Comparison of ENCODE assay signal across 24 mouse cellular contexts in the genomic region with DNA sequence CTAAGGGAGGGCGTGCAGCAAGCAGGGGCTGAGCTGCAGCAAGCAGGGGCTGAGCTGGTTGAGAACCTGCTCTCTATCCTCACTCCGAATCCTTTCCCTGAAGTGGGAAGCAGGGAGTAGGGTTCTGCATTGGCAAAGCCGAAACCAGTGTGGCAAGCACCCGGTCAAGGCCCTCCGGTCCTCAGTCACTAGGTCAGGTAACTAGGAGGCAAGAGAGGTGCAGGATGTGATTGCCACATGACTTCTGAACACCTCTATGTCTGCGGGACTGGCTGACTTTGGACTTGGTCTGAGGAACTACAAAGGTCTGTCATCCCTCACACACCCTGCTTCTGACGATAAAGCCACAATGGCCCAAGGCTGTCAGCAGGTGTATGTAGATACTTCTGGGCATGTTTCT. TPM values are rescaled to one million over a fixed set of nuclear protein-coding genes. Genes with fewer than 3 reads are reported as not detected.
A peak's percentile ranks its signal among the peaks of the same experiment; 100 is the strongest.
DNase-seq lines count a peak whose midpoint lies in the region; ATAC-seq and TF ChIP-seq lines count a peak whose summit lies in the region.
"Had no signal": no experiment of that assay in that cellular context is flagged by ENCODE, and none has a peak within 500 bp of the region (broad histone marks: within the 10 kb centered on the region; RNA-seq: fewer than 3 reads in every experiment).

No protein-coding gene starts in this region.

- WGBS in kidney, postnatal 0 days = 90% methylated on average over 7 of the region's 7 CpGs
- WGBS in lung, embryonic 16.5 days = 78% methylated on average over 7 of the region's 7 CpGs
- 92% methylated on average over 7 of the region's 7 CpGs for WGBS in midbrain, postnatal 0 days
- 88% methylated on average over 7 of the region's 7 CpGs for WGBS in forebrain, embryonic 11.5 days

- no peak for TF ChIP-seq CTCF in kidney, postnatal 0 days (IDR thresholded peaks at IDR 0.05; ENCODE audit: low read depth)
- no peak for TF ChIP-seq CTCF in midbrain, postnatal 0 days (IDR thresholded peaks at IDR 0.05)

- H3K9me3 ChIP-seq in kidney, postnatal 0 days (replicated peaks; ENCODE audit: low read length) = no peaks in the 10 kb centered on the region
- H3K9me3 ChIP-seq in lung, embryonic 16.5 days (ENCODE audit: control insufficient read depth, low read length) = no peaks in the 10 kb centered on the region
- no peaks in the 10 kb centered on the region for H3K9me3 ChIP-seq in midbrain, postnatal 0 days (ENCODE audit: low read length)
- H3K9me3 ChIP-seq in forebrain, embryonic 11.5 days (ENCODE audit: control insufficient read depth, low read length) = no peaks in the 10 kb centered on the region
- H3K9me3 ChIP-seq: heart, embryonic 15.5 days; hindbrain, embryonic 10.5 days; limb, embryonic 10.5 days; midbrain, embryonic 15.5 days; neural tube, embryonic 15.5 days had no signal

- peak; percentile 3 for DNase-seq in adrenal gland, postnatal 14 days
- DNase-seq in adrenal gland, adult 18-20 months (ENCODE audit: low spot score in 2 of 2) = no peak
- no peak for DNase-seq in kidney, postnatal 0 days (ENCODE audit: low spot score)
- no peak for DNase-seq in kidney, adult 18-20 months
- DNase-seq in lung, postnatal 4 days = no peak
- no peak for DNase-seq in midbrain, postnatal 0 days (ENCODE audit: low spot score)
- no peak for DNase-seq in forebrain, embryonic 11.5 days (ENCODE audit: low spot score)
- DNase-seq: adrenal gland, postnatal 25 days; cerebellum, adult 11 months; cerebellum, postnatal 25 days; embryo, embryonic 11 days; gastrocnemius, postnatal 25 days; right cerebral cortex, postnatal 25 days; thymus, postnatal 25 days had no signal

- H3K4me1 ChIP-seq in kidney, postnatal 0 days (replicated peaks; ENCODE audit: insufficient read depth, low read length) = 0 out of 2 replicates have a peak, but pooled peaks cover 10% of the 10 kb centered on the region
- peaks cover 14% of the 10 kb centered on the region for H3K4me1 ChIP-seq in lung, embryonic 16.5 days (replicated peaks; ENCODE audit: control insufficient read depth, insufficient read depth, low read length)
- H3K4me1 ChIP-seq in midbrain, postnatal 0 days (ENCODE audit: insufficient read depth, low read length) = no peaks in the 10 kb centered on the region
- no peaks in the 10 kb centered on the region for H3K4me1 ChIP-seq in forebrain, embryonic 11.5 days (replicated peaks; ENCODE audit: control insufficient read depth, insufficient read depth, low read length)
- H3K4me1 ChIP-seq: limb, embryonic 10.5 days; midbrain, embryonic 15.5 days; neural tube, embryonic 15.5 days had no signal

- no peak for ATAC-seq in kidney, postnatal 0 days (replicated peaks; ENCODE audit: low FRiP score, low read depth)
- ATAC-seq in lung, embryonic 16.5 days (ENCODE audit: low read depth) = no peak
- ATAC-seq in midbrain, postnatal 0 days (ENCODE audit: low FRiP score) = no peak
- ATAC-seq in forebrain, embryonic 11.5 days (replicated peaks; ENCODE audit: low FRiP score) = no peak
- ATAC-seq: forebrain, embryonic 16.5 days; hindbrain, postnatal 0 days; midbrain, embryonic 15.5 days; Patski had no signal

- H3K36me3 ChIP-seq in kidney, postnatal 0 days (ENCODE audit: insufficient read depth, low read length) = no peaks in the 10 kb centered on the region
- H3K36me3 ChIP-seq in lung, embryonic 16.5 days (ENCODE audit: control insufficient read depth, insufficient read depth, low read length) = no peaks in the 10 kb centered on the region
- H3K36me3 ChIP-seq in midbrain, postnatal 0 days (ENCODE audit: insufficient read depth, low read length) = no peaks in the 10 kb centered on the region
- H3K36me3 ChIP-seq in forebrain, embryonic 11.5 days (ENCODE audit: control insufficient read depth, insufficient read depth, low read length) = no peaks in the 10 kb centered on the region
- H3K36me3 ChIP-seq: heart, embryonic 15.5 days; hindbrain, embryonic 10.5 days; limb, embryonic 10.5 days; midbrain, embryonic 15.5 days; neural tube, embryonic 15.5 days had no signal

- no peak overlapping the region for H3K4me3 ChIP-seq in kidney, postnatal 0 days (replicated peaks; ENCODE audit: low read depth, low read length)
- H3K4me3 ChIP-seq in lung, embryonic 16.5 days (ENCODE audit: low read length) = no peak overlapping the region
- H3K4me3 ChIP-seq in midbrain, postnatal 0 days (ENCODE audit: low read depth, low read length) = no peak overlapping the region
- H3K4me3 ChIP-seq in forebrain, embryonic 11.5 days (ENCODE audit: low read depth, low read length) = no peak overlapping the region
- H3K4me3 ChIP-seq: heart, embryonic 15.5 days; hindbrain, embryonic 10.5 days; limb, embryonic 10.5 days; megakaryocyte, embryonic 14.5 days; midbrain, embryonic 15.5 days; neural tube, embryonic 15.5 days had no signal

- H3K27ac ChIP-seq in kidney, postnatal 0 days = peak overlapping the region; percentile 80
- peak overlapping the region; percentile 88 for H3K27ac ChIP-seq in lung, embryonic 16.5 days (ENCODE audit: low read length)
- no peak overlapping the region for H3K27ac ChIP-seq in midbrain, postnatal 0 days (ENCODE audit: low read depth, low read length)
- no peak overlapping the region for H3K27ac ChIP-seq in forebrain, embryonic 11.5 days (ENCODE audit: low read depth, low read length)
- H3K27ac ChIP-seq: heart, embryonic 15.5 days; hindbrain, embryonic 10.5 days; hindbrain, postnatal 0 days; limb, embryonic 10.5 days; midbrain, embryonic 15.5 days; neural tube, embryonic 15.5 days had no signal

- no peak overlapping the region for H3K9ac ChIP-seq in kidney, postnatal 0 days (ENCODE audit: low read depth, low read length)
- peak overlapping the region; percentile 37; the same call in 1 of the 2 replicates for H3K9ac ChIP-seq in lung, embryonic 16.5 days (ENCODE audit: low read length)
- no peak overlapping the region for H3K9ac ChIP-seq in midbrain, postnatal 0 days (replicated peaks; ENCODE audit: low read length, poor library complexity, severe bottlenecking)
- H3K9ac ChIP-seq in forebrain, embryonic 11.5 days (ENCODE audit: low read length) = no peak overlapping the region
- H3K9ac ChIP-seq: heart, embryonic 15.5 days; midbrain, embryonic 15.5 days; neural tube, embryonic 15.5 days had no signal

- H3K27me3 ChIP-seq in kidney, postnatal 0 days (ENCODE audit: insufficient read depth, low read length) = no peaks in the 10 kb centered on the region
- H3K27me3 ChIP-seq in lung, embryonic 16.5 days (ENCODE audit: control insufficient read depth, insufficient read depth, low read depth, low read length) = no peaks in the 10 kb centered on the region
- no peaks in the 10 kb centered on the region for H3K27me3 ChIP-seq in midbrain, postnatal 0 days (ENCODE audit: insufficient read depth, low read length)
- H3K27me3 ChIP-seq in forebrain, embryonic 11.5 days (ENCODE audit: control insufficient read depth, insufficient read depth, low read length) = no peaks in the 10 kb centered on the region
- H3K27me3 ChIP-seq: heart, embryonic 15.5 days; midbrain, embryonic 15.5 days; neural tube, embryonic 15.5 days; Patski had no signal

- no peak overlapping the region for H3K4me2 ChIP-seq in kidney, postnatal 0 days (ENCODE audit: low read length)
- H3K4me2 ChIP-seq in lung, embryonic 16.5 days (ENCODE audit: low read depth, low read length) = no peak overlapping the region
- no peak overlapping the region for H3K4me2 ChIP-seq in midbrain, postnatal 0 days (ENCODE audit: low read depth, low read length, poor library complexity, severe bottlenecking)
- H3K4me2 ChIP-seq in forebrain, embryonic 11.5 days (ENCODE audit: low read depth, low read length, severe bottlenecking) = no peak overlapping the region
- H3K4me2 ChIP-seq: heart, embryonic 15.5 days; midbrain, embryonic 15.5 days; neural tube, embryonic 15.5 days had no signal

RNA-seq across cellular contexts. Expression of a gene that starts 17.3 kb away (rescaled TPM):
- total RNA-seq in adrenal gland, postnatal 14 days (2021) = 52.0 and 82.2 TPM in 2 replicates
- total RNA-seq in adrenal gland, adult 18-20 months (2021) = 100 to 1,000 TPM in 1 of 2 experiments, 10 to 100 TPM in 1; 82.1 to 271 TPM
- 53.0 and 54.7 TPM in 2 replicates for polyA plus RNA-seq in kidney, postnatal 0 days (2015; fragmentation: Nextera tagmentation; extraction: Ambion mirVana)
- polyA plus RNA-seq in lung, embryonic 16.5 days (2015; fragmentation: Nextera tagmentation; extraction: Ambion mirVana) = 56.8 and 60.0 TPM in 2 replicates
- 62.7 and 69.1 TPM in 2 replicates for total RNA-seq in midbrain, postnatal 0 days (2014; rRNA removed)
- polyA plus RNA-seq in midbrain, postnatal 0 days (2015; fragmentation: Nextera tagmentation; extraction: Ambion mirVana) = 49.6 and 56.3 TPM in 2 replicates
- 65.8 and 70.0 TPM in 2 replicates for polyA plus RNA-seq in forebrain, embryonic 11.5 days (2014; fragmentation: Nextera tagmentation; extraction: Ambion mirVana)

Comparison
In these comparisons a context has a peak if more than half of its experiments do, and no peak if none do; other contexts are left out.
1. H3K27ac ChIP-seq: peak in kidney, postnatal 0 days (single experiment) and lung, embryonic 16.5 days (single experiment); none in midbrain, postnatal 0 days (single experiment) and forebrain, embryonic 11.5 days (single experiment).